Mouse (Mus musculus) natural killer cell, adult 2 months (primary cell): ENCODE data around the gene Eml2.
A peak's percentile ranks its signal among the peaks of the same experiment; 100 is the strongest.

Experiments
- DNase-seq, 2 experiments: peaks; one replicate each; pipeline ENCODE4 v3.0.0; 2022; ENCODE audit warnings: low spot score in 2 of 2

Eml2 gene

GRCm38 (mm10) chr7:19162928-19163327 lies 13.3 kb upstream of the Eml2 start:
- no peak for DNase-seq

GRCm38 (mm10) chr7:19163752-19164151 lies 12.5 kb upstream of the Eml2 start:
- no peak for DNase-seq

GRCm38 (mm10) chr7:19164189-19164588 lies 12.0 kb upstream of the Eml2 start:
- DNase-seq = no peak

GRCm38 (mm10) chr7:19164978-19165377 lies 11.2 kb upstream of the Eml2 start:
- DNase-seq = peak; percentile 17 to 33

DNA sequence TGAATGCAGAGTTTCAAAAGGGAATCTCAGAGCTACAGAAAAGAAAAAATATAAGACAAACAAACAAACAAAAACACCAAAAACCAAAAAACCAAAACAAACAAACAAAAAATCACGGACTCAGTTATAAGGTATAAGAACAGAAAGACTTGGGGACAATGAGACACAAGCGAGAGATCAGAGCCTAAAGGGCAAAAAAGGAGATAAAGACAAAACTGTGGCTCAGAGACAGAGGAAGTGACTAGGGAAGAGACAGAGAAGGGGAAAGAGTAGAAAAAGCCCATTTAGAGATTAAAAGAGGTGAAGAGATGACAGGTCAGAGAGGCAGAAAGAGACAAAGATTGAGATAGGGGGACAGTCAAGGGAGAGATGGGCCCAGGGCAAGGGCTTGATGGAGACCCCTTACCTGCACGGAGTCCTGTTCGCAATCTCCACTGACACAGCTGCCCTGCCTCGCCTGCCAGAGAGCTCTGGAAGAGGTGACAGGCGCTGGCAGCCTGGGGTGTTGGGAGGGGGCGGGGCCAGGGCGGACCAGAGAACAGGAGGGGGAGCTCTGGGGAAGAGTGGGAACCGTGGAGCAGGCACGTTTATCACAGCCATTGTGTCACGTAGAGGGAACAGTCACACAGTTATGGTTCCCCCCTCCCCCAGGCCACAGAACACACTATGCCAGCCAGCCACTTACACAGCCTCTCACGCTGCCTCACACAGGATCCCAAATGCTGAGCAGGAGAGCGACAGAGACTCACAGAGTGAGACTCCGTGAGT lies 10.4 kb upstream of the Eml2 start, which contains the start of gene Gipr:
Gipr (minus strand) TSS at position 472 of the 768 bp plus-strand sequence.
- DNase-seq = no peak

- DNase-seq = no peak
Measured at GRCm38 (mm10) chr7:19166990-19167389, 9.2 kb upstream of the Eml2 start.

GRCm38 (mm10) chr7:19169506-19169905 lies 6.7 kb upstream of the Eml2 start:
- no peak for DNase-seq

DNA sequence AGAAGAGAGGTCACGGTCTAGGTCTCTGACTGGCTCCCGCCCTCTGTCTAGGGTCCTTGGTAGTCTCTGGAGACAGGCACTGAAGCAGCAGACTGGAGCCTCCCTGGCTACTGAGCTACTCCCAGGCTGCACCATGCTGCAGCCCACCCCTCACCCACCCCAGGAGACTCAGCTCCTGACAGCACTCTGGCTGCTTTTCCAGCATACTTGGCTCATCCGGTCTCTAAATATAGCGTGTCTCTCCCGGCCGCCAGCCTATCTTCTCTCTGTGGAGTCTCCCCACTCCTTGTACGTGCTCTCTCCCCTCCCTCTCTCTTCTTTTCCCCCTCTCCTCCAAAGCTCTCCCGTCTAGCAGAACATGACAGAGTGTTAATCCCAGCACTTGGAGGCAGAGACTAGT lies 6.1 kb upstream of the Eml2 start:
- DNase-seq = no peak

GRCm38 (mm10) chr7:19171831-19172230 lies 4.4 kb upstream of the Eml2 start:
- no peak for DNase-seq

DNA sequence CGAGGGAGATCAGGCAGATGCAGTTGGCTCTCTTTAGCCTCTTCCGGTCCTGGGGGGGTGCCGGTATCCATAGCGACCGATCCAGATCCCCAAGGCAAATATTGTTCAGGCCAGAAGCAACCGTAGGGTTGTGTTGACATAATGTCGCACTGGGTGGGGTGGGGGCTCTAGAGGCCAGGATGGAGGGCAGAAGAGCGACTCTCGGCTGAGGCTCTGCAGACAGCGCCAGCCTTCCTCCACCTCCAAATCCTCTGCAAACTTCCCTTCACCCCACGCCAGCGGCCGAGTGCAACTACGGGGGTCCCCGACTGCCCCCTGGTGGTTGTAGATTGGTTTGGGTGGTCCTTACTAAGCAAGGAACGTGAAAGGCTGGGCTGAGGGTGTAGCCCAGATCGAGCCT lies 3.3 kb upstream of the Eml2 start:
- peak; percentile 53 to 75 for DNase-seq

DNA sequence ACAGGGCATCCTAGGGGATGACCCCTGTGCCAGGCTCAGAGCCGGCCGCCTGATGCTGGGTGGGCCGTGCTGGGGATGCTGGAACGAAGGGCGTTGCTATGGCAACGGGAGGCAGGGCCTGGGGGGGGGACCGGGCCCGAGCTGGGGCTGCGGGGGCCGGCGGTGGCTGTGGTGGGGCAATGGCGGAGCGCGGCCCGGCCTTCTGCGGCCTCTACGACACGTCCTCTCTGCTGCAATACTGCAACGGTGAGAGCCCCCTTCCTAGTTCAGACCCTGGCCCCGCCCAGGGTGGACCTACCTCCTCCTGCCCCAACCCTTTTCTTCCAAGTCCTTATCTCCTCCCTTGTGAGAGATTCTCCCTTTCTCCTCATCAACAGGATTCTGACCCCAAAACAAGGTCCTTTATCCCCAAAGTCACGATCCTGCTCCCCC lies 311 bp downstream of the Eml2 start:
- no peak for DNase-seq

GRCm38 (mm10) chr7:19177216-19177615 lies 995 bp downstream of the Eml2 start:
- DNase-seq = no peak

GRCm38 (mm10) chr7:19178035-19178434 lies 1.8 kb downstream of the Eml2 start:
- DNase-seq = no peak

DNA sequence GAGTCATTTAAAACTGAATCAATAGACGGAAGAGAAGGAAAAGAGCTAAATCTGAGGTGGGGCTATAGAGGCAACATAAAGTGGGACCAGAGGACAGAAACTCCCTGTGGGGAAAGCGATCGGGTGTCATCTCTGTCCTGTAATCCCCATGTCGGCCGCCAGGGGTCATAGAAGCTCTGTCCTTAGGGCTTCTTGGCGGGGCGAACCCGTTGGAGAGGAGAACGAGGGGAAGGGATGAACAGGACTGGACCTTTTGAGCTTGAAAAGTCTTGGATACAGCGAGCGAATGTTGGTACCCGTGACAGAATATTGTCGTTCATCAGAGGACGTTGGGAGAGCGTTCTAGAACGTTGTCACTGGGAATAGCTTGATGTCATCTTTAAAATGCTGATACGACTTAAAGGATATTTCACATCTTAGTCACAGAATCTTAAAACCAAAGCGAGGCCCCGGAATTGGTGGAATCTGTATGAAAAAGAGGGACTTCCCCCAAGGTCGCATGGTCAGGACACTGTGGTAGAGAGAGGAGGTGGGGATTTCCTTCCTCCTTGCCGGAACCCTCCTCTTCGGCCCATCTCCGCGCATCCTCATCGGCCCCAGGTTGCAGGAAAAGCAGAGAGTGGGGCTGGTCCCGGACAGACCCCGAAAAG lies 2.3 kb downstream of the Eml2 start:
- peak; percentile 72 to 81 for DNase-seq

DNA sequence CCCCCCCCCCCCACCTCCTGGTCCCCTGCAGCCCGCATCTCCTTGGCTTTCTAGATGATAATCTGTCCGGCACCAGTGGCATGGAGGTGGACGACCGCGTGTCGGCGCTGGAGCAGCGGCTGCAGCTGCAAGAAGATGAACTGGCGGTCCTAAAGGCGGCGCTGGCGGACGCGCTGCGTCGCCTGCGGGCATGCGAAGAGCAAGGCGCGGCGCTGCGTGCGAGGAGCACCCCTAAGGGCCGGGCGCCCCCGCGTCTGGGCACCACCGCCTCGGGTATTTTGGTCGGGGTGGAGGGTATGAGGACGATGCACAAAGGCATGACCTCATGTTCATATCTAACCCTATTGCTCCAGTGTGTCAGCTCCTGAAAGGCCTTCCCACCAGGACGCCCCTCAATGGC lies 3.0 kb downstream of the Eml2 start:
- peak; percentile 54 to 72 for DNase-seq

- no peak for DNase-seq
Measured at GRCm38 (mm10) chr7:19179936-19180335, 3.7 kb downstream of the Eml2 start.

GRCm38 (mm10) chr7:19180862-19181429 lies 4.7 kb downstream of the Eml2 start:
- DNase-seq = peak in 1 of 2 experiments; percentile 4

DNA sequence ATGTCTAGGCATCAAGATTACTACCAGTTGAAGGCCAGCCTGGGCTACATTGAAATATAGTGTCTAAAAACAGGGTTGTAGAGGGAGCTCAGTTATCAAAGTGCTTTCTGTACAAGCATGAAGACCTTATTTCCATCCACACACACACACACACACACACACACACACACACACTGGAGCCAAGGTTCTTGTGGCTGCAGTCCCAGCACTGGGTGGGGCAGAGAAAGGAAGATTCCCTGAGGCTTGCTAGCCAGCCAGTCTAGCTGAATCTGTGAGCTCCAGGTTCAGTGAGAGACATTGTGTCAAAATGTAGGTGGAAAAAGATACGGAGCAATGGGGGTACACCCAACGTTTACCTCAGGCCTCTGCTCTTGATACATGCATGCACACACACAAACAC lies 8.0 kb downstream of the Eml2 start:
- no peak for DNase-seq

GRCm38 (mm10) chr7:19184758-19185157 lies 8.5 kb downstream of the Eml2 start:
- no peak for DNase-seq

- no peak for DNase-seq
Measured at GRCm38 (mm10) chr7:19194676-19195075, 18.5 kb downstream of the Eml2 start.

- DNase-seq = peak; percentile 43 to 59
Measured at GRCm38 (mm10) chr7:19196676-19197075, 20.5 kb downstream of the Eml2 start.

DNA sequence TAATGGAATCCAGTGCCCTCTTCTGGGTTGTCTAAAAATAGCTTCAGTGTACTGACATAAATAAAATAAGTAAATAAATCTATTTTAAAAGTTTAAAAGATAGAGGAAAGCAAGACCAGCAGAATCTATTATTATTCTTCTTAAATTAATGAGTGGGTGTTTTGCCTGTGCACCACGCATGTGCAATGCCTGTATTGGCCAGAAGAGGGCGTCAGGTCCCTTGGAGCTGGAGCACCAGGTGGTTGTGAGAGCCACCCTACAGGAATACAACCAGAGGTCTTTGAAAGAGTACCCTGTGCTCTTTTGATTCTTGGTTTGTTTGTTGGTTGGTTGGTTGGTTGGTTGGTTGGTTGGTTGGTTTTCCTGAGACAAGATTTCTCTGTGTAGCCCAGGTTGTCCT lies 21.8 kb downstream of the Eml2 start:
- peak; percentile 40 to 56 for DNase-seq

- no peak for DNase-seq
Measured at GRCm38 (mm10) chr7:19201660-19202059, 25.4 kb downstream of the Eml2 start.
